8 mouse cellular contexts compared by ENCODE assay signal in the genomic region with DNA sequence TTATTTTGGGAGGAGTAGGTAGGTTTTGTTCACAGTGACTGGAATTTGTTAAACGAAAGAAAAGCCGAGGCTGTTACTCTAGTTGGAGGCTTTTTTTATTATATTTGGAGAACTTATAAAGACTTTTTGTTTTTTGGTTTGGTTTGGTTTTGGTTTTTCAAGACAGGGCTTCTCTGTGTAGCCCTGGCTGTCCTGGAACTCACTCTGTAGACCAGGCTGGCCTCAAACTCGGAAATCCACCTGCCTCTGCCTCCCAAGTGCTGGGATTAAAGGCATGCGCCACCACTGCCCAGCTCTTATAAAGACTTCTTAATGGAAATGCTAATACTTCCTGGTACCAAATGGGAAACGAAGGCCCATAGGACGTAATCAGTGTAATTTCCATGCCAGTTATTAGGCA. TPM values are rescaled to one million over a fixed set of nuclear protein-coding genes. Genes with fewer than 3 reads are reported as not detected.
DNase-seq lines count a peak whose midpoint lies in the region; ATAC-seq and TF ChIP-seq lines count a peak whose summit lies in the region.
"Not testable (repeated sequence)": the region's sequence is repeated elsewhere in the genome, so short reads cannot be mapped to it uniquely, and the experiment has no call there.

No protein-coding gene starts in this region.

- H3K4me1 ChIP-seq in ES-E14 (ENCODE audit: control insufficient read depth in 2 of 2, insufficient read depth in 2 of 2, low read length in 2 of 2, poor library complexity in 1 of 2); olfactory bulb, adult 2 months (ENCODE audit: control insufficient read depth, insufficient read depth, low read length): not testable (repeated sequence)
- peaks cover 14% of the 10 kb centered on the region for H3K4me1 ChIP-seq in embryonic facial prominence, embryonic 14.5 days (ENCODE audit: control insufficient read depth, insufficient read depth, low read length)
- H3K4me1 ChIP-seq in hindbrain, embryonic 13.5 days (replicated peaks): peaks cover 31% of the 10 kb centered on the region
- H3K4me1 ChIP-seq in kidney, embryonic 16.5 days (ENCODE audit: insufficient read depth, low read length): peaks cover 28% of the 10 kb centered on the region
- peaks cover 46% of the 10 kb centered on the region for H3K4me1 ChIP-seq in liver, embryonic 13.5 days (replicated peaks)
- peaks cover 19% of the 10 kb centered on the region for H3K4me1 ChIP-seq in midbrain, embryonic 11.5 days (ENCODE audit: control insufficient read depth, insufficient read depth, low read length)

- H3K9me3 ChIP-seq in ES-E14 (ENCODE audit: control insufficient read depth, insufficient read depth, low read depth, low read length); embryonic facial prominence, embryonic 14.5 days (ENCODE audit: control insufficient read depth, low read length); hindbrain, embryonic 13.5 days; kidney, embryonic 16.5 days (ENCODE audit: low read length); liver, embryonic 13.5 days (replicated peaks); midbrain, embryonic 11.5 days (ENCODE audit: control insufficient read depth, low read length): not testable (repeated sequence)

- not testable (repeated sequence) for TF ChIP-seq CTCF in olfactory bulb, adult 2 months (IDR thresholded peaks at IDR 0.05; ENCODE audit: insufficient read depth, low read depth, low read length)

- not testable (repeated sequence) for DNase-seq in ES-E14 (ENCODE audit: low read depth, low spot score); embryonic facial prominence, embryonic 14.5 days (ENCODE audit: low spot score); liver, embryonic 13.5 days; midbrain, embryonic 11.5 days (ENCODE audit: low spot score, missing footprints)
- peak; percentile 17 for DNase-seq in heart, adult 11 months

- peak overlapping the region; percentile 64 for H3K4me2 ChIP-seq in embryonic facial prominence, embryonic 14.5 days (ENCODE audit: low read depth, low read length)
- H3K4me2 ChIP-seq in hindbrain, embryonic 13.5 days: peak overlapping the region; percentile 97
- H3K4me2 ChIP-seq in kidney, embryonic 16.5 days (replicated peaks; ENCODE audit: low read depth, low read length): peak overlapping the region; percentile 81
- peak overlapping the region; percentile 75 for H3K4me2 ChIP-seq in liver, embryonic 13.5 days
- peak overlapping the region; percentile 58 for H3K4me2 ChIP-seq in midbrain, embryonic 11.5 days

- H3K27me3 ChIP-seq in embryonic facial prominence, embryonic 14.5 days (replicated peaks; ENCODE audit: control insufficient read depth, insufficient read depth, low read length); hindbrain, embryonic 13.5 days; kidney, embryonic 16.5 days (ENCODE audit: insufficient read depth, low read length); liver, embryonic 13.5 days; midbrain, embryonic 11.5 days (ENCODE audit: control insufficient read depth, insufficient read depth, low read length): not testable (repeated sequence)

- ATAC-seq in embryonic facial prominence, embryonic 14.5 days (ENCODE audit: low read depth); hindbrain, embryonic 13.5 days (ENCODE audit: low FRiP score); kidney, embryonic 16.5 days (ENCODE audit: low FRiP score, low TSS enrichment); liver, embryonic 13.5 days (ENCODE audit: low read depth); midbrain, embryonic 11.5 days (ENCODE audit: low FRiP score): not testable (repeated sequence)

- WGBS in embryonic facial prominence, embryonic 14.5 days: 10% methylated on average over 6 of the region's 6 CpGs
- 15% methylated on average over 6 of the region's 6 CpGs for WGBS in hindbrain, embryonic 13.5 days
- WGBS in kidney, embryonic 16.5 days: 12% methylated on average over 6 of the region's 6 CpGs
- 4% methylated on average over 6 of the region's 6 CpGs for WGBS in liver, embryonic 13.5 days (ENCODE audit: insufficient replicate concordance)
- 19% methylated on average over 6 of the region's 6 CpGs for WGBS in midbrain, embryonic 11.5 days
- WGBS in olfactory bulb, adult 2 months: 4% methylated on average over 6 of the region's 6 CpGs

- not testable (repeated sequence) for TF ChIP-seq POLR2A in olfactory bulb, adult 2 months (IDR thresholded peaks at IDR 0.05; ENCODE audit: insufficient read depth, low read depth, low read length)

- in situ Hi-C loops in ES-E14 (cut with MboI; ENCODE audit: low sequenced_read_pairs in 2 of 2, unreplicated experiment in 2 of 2): not testable (repeated sequence)

- H3K9ac ChIP-seq in ES-E14 (ENCODE audit: insufficient read depth, low read depth, low read length, poor library complexity, severe bottlenecking): peak overlapping the region; percentile 85
- peak overlapping the region; percentile 61 for H3K9ac ChIP-seq in embryonic facial prominence, embryonic 14.5 days (ENCODE audit: low read depth, low read length)
- H3K9ac ChIP-seq in hindbrain, embryonic 13.5 days: peak overlapping the region; percentile 55; the same call in 1 of the 2 replicates
- peak overlapping the region; percentile 78 for H3K9ac ChIP-seq in kidney, embryonic 16.5 days (replicated peaks; ENCODE audit: low read length)
- H3K9ac ChIP-seq in liver, embryonic 13.5 days: peak overlapping the region; percentile 80
- H3K9ac ChIP-seq in midbrain, embryonic 11.5 days (ENCODE audit: low read length): peak overlapping the region; percentile 53

- not testable (repeated sequence) for H3K36me3 ChIP-seq in ES-E14 (ENCODE audit: control insufficient read depth, insufficient read depth, low read length, poor library complexity, severe bottlenecking); embryonic facial prominence, embryonic 14.5 days (ENCODE audit: control insufficient read depth, insufficient read depth, low read length); hindbrain, embryonic 13.5 days; kidney, embryonic 16.5 days (ENCODE audit: insufficient read depth, low read length); midbrain, embryonic 11.5 days (ENCODE audit: control insufficient read depth, insufficient read depth, low read length)
- peaks cover 39% of the 10 kb centered on the region for H3K36me3 ChIP-seq in liver, embryonic 13.5 days

- peak overlapping the region; percentile 85 to 100 for H3K4me3 ChIP-seq in ES-E14 (ENCODE audit: insufficient read depth in 1 of 2, low read depth in 1 of 2, low read length in 2 of 2, poor library complexity in 1 of 2, severe bottlenecking in 1 of 2)
- peak overlapping the region; percentile 75 for H3K4me3 ChIP-seq in embryonic facial prominence, embryonic 14.5 days (ENCODE audit: low read depth, low read length)
- peak overlapping the region; percentile 72 for H3K4me3 ChIP-seq in hindbrain, embryonic 13.5 days
- peak overlapping the region; percentile 95 for H3K4me3 ChIP-seq in kidney, embryonic 16.5 days (ENCODE audit: low read length)
- H3K4me3 ChIP-seq in liver, embryonic 13.5 days (replicated peaks): peak overlapping the region; percentile 77
- H3K4me3 ChIP-seq in midbrain, embryonic 11.5 days (ENCODE audit: low read depth, low read length): peak overlapping the region; percentile 79
- H3K4me3 ChIP-seq in olfactory bulb, adult 2 months (ENCODE audit: insufficient read depth, low read depth, low read length): peak overlapping the region; percentile 54

- H3K27ac ChIP-seq in ES-E14 (ENCODE audit: insufficient read depth, low read depth, low read length, poor library complexity, severe bottlenecking); embryonic facial prominence, embryonic 14.5 days (replicated peaks; ENCODE audit: low read depth, low read length); hindbrain, embryonic 13.5 days; midbrain, embryonic 11.5 days (ENCODE audit: low read depth, low read length); olfactory bulb, adult 2 months (ENCODE audit: insufficient read depth, low read depth, low read length): not testable (repeated sequence)
- peak overlapping the region; percentile 78 for H3K27ac ChIP-seq in kidney, embryonic 16.5 days (ENCODE audit: low read length)
- H3K27ac ChIP-seq in liver, embryonic 13.5 days: peak overlapping the region; percentile 85

RNA-seq across cellular contexts. Expression of gene Oip5, which starts 0.7 kb away (rescaled TPM):
- 23.6 and 27.1 TPM in 2 replicates for total RNA-seq in ES-E14 (2012; rRNA removed)
- 15.3 and 17.9 TPM in 2 replicates for polyA plus RNA-seq in embryonic facial prominence, embryonic 14.5 days (2014; fragmentation: Nextera tagmentation; extraction: Ambion mirVana)
- 6.1 and 7.4 TPM in 2 replicates for polyA plus RNA-seq in hindbrain, embryonic 13.5 days (2015; fragmentation: Nextera tagmentation; extraction: Ambion mirVana)
- 28.9 and 31.2 TPM in 2 replicates for polyA plus RNA-seq in kidney, embryonic 16.5 days (2015; fragmentation: Nextera tagmentation; extraction: Ambion mirVana)
- 42.8 and 50.4 TPM in 2 replicates for polyA plus RNA-seq in liver, embryonic 13.5 days (2015; fragmentation: Nextera tagmentation; extraction: Ambion mirVana)
- 38.0 and 38.5 TPM in 2 replicates for polyA plus RNA-seq in midbrain, embryonic 11.5 days (2014; fragmentation: Nextera tagmentation; extraction: Ambion mirVana)
- polyA plus RNA-seq in olfactory bulb, adult 2 months (2012; ENCODE audit: insufficient read depth, insufficient read length, low replicate concordance, missing spikeins): not detected in 2 replicates

RNA-seq across cellular contexts. Expression of gene Nusap1, which starts 0.9 kb away (rescaled TPM):
- 24.7 and 28.4 TPM in 2 replicates for total RNA-seq in ES-E14 (2012; rRNA removed)
- 47.5 and 56.6 TPM in 2 replicates for polyA plus RNA-seq in embryonic facial prominence, embryonic 14.5 days (2014; fragmentation: Nextera tagmentation; extraction: Ambion mirVana)
- 18.8 and 19.6 TPM in 2 replicates for polyA plus RNA-seq in hindbrain, embryonic 13.5 days (2015; fragmentation: Nextera tagmentation; extraction: Ambion mirVana)
- polyA plus RNA-seq in kidney, embryonic 16.5 days (2015; fragmentation: Nextera tagmentation; extraction: Ambion mirVana): 73.2 and 78.0 TPM in 2 replicates
- 90.6 and 119 TPM in 2 replicates for polyA plus RNA-seq in liver, embryonic 13.5 days (2015; fragmentation: Nextera tagmentation; extraction: Ambion mirVana)
- 121 and 130 TPM in 2 replicates for polyA plus RNA-seq in midbrain, embryonic 11.5 days (2014; fragmentation: Nextera tagmentation; extraction: Ambion mirVana)
- polyA plus RNA-seq in olfactory bulb, adult 2 months (2012; ENCODE audit: insufficient read depth, insufficient read length, low replicate concordance, missing spikeins): not detected in 2 replicates

RNA-seq across cellular contexts. Expression of gene Ndufaf1, which starts 43.6 kb away (rescaled TPM):
- total RNA-seq in ES-E14 (2012; rRNA removed): 14.4 and 18.6 TPM in 2 replicates
- 39.4 and 40.4 TPM in 2 replicates for polyA plus RNA-seq in embryonic facial prominence, embryonic 14.5 days (2014; fragmentation: Nextera tagmentation; extraction: Ambion mirVana)
- 43.0 and 43.2 TPM in 2 replicates for polyA plus RNA-seq in hindbrain, embryonic 13.5 days (2015; fragmentation: Nextera tagmentation; extraction: Ambion mirVana)
- 52.9 and 57.2 TPM in 2 replicates for polyA plus RNA-seq in kidney, embryonic 16.5 days (2015; fragmentation: Nextera tagmentation; extraction: Ambion mirVana)
- 44.6 and 52.0 TPM in 2 replicates for polyA plus RNA-seq in liver, embryonic 13.5 days (2015; fragmentation: Nextera tagmentation; extraction: Ambion mirVana)
- polyA plus RNA-seq in midbrain, embryonic 11.5 days (2014; fragmentation: Nextera tagmentation; extraction: Ambion mirVana): 40.3 and 47.6 TPM in 2 replicates
- polyA plus RNA-seq in olfactory bulb, adult 2 months (2012; ENCODE audit: insufficient read depth, insufficient read length, low replicate concordance, missing spikeins): not detected in 2 replicates

RNA-seq across cellular contexts. Expression of gene Rtf1, which starts 55.9 kb away (rescaled TPM):
- total RNA-seq in ES-E14 (2012; rRNA removed): 10.3 and 12.1 TPM in 2 replicates
- polyA plus RNA-seq in embryonic facial prominence, embryonic 14.5 days (2014; fragmentation: Nextera tagmentation; extraction: Ambion mirVana): 23.2 and 26.2 TPM in 2 replicates
- 71.2 and 74.3 TPM in 2 replicates for polyA plus RNA-seq in hindbrain, embryonic 13.5 days (2015; fragmentation: Nextera tagmentation; extraction: Ambion mirVana)
- polyA plus RNA-seq in kidney, embryonic 16.5 days (2015; fragmentation: Nextera tagmentation; extraction: Ambion mirVana): 35.5 and 45.6 TPM in 2 replicates
- 18.3 and 23.8 TPM in 2 replicates for polyA plus RNA-seq in liver, embryonic 13.5 days (2015; fragmentation: Nextera tagmentation; extraction: Ambion mirVana)
- 32.1 and 34.5 TPM in 2 replicates for polyA plus RNA-seq in midbrain, embryonic 11.5 days (2014; fragmentation: Nextera tagmentation; extraction: Ambion mirVana)
- not detected in 2 replicates for polyA plus RNA-seq in olfactory bulb, adult 2 months (2012; ENCODE audit: insufficient read depth, insufficient read length, low replicate concordance, missing spikeins)

Comparison
In these comparisons a context has a peak if more than half of its experiments do, and no peak if none do; other contexts are left out.
1. RNA of gene Ndufaf1, which starts 43.6 kb away (polyA plus RNA-seq): 52.9 to 57.2 TPM in kidney, embryonic 16.5 days, 44.6 to 52.0 TPM in liver, embryonic 13.5 days, 43.0 to 43.2 TPM in hindbrain, embryonic 13.5 days, 40.3 to 47.6 TPM in midbrain, embryonic 11.5 days and 39.4 to 40.4 TPM in embryonic facial prominence, embryonic 14.5 days; not detected in olfactory bulb, adult 2 months; every median in the first group is over 10 times any median in the second.
2. Peak in every context shown above with its lines, with median percentiles within 50 percentile points of each other: H3K4me3 ChIP-seq, H3K9ac ChIP-seq and H3K4me2 ChIP-seq.